Mouse (Mus musculus): Measurements from ENCODE around the gene Sec13. TPM values are rescaled to one million over a fixed set of nuclear protein-coding genes. Genes with fewer than 3 reads are reported as not detected.
"Not testable (repeated sequence)": the region's sequence is repeated elsewhere in the genome, so short reads cannot be mapped to it uniquely, and the experiment has no call there.

Gene Sec13
- polyA plus RNA-seq, 1 experiment = 37.7 TPM

- peaks cover 98% of the 10 kb centered on the region for H3K36me3 ChIP-seq (replicated peaks; ENCODE audit: low read length)
Observed at GRCm38 (mm10) chr6:113714797-113715196, 25.7 kb downstream of the Sec13 start.

GRCm38 (mm10) chr6:113714276-113714675 lies 26.3 kb downstream of the Sec13 start:
- no peaks in the 10 kb centered on the region for H3K27me3 ChIP-seq (replicated peaks)
- peaks cover 98% of the 10 kb centered on the region for H3K36me3 ChIP-seq (replicated peaks; ENCODE audit: low read length)
- no peak for TF ChIP-seq GATA1 (IDR thresholded peaks at IDR 0.05; ENCODE audit: borderline replicate concordance, low read length)
- TF ChIP-seq FLI1 (IDR thresholded peaks at IDR 0.05; ENCODE audit: low read length) = no peak

More at GRCm38 (mm10) chr6:113714797-113715196, 25.7 kb downstream of the Sec13 start:
- no peak overlapping the region for H3K4me3 ChIP-seq (replicated peaks)
- H3K9me3 ChIP-seq = no peaks in the 10 kb centered on the region
- H3K4me1 ChIP-seq = peaks cover 60% of the 10 kb centered on the region
- TF ChIP-seq GATA1 (IDR thresholded peaks at IDR 0.05; ENCODE audit: borderline replicate concordance, low read length) (no peak), FLI1 (IDR thresholded peaks at IDR 0.05; ENCODE audit: low read length) (no peak)
- no peaks in the 10 kb centered on the region for H3K27me3 ChIP-seq (replicated peaks)

GRCm38 (mm10) chr6:113713389-113713788 lies 27.2 kb downstream of the Sec13 start:
- peaks cover 98% of the 10 kb centered on the region for H3K36me3 ChIP-seq (replicated peaks; ENCODE audit: low read length)
- not testable (repeated sequence) for H3K9me3 ChIP-seq; H3K4me3 ChIP-seq (replicated peaks); H3K27me3 ChIP-seq (replicated peaks)
- H3K4me1 ChIP-seq = peaks cover 48% of the 10 kb centered on the region

More at GRCm38 (mm10) chr6:113714276-113714675, 26.3 kb downstream of the Sec13 start:
- no peak overlapping the region for H3K4me3 ChIP-seq (replicated peaks)
- H3K9me3 ChIP-seq = no peaks in the 10 kb centered on the region
- H3K4me1 ChIP-seq = peaks cover 57% of the 10 kb centered on the region

- no peaks in the 10 kb centered on the region for H3K9me3 ChIP-seq
- H3K4me3 ChIP-seq (replicated peaks) = no peak overlapping the region
- TF ChIP-seq GATA1 (IDR thresholded peaks at IDR 0.05; ENCODE audit: borderline replicate concordance, low read length) (no peak), FLI1 (IDR thresholded peaks at IDR 0.05; ENCODE audit: low read length) (no peak)
- H3K27me3 ChIP-seq (replicated peaks) = no peaks in the 10 kb centered on the region
- peaks cover 42% of the 10 kb centered on the region for H3K4me1 ChIP-seq
- peaks cover 98% of the 10 kb centered on the region for H3K36me3 ChIP-seq (replicated peaks; ENCODE audit: low read length)
Observed at GRCm38 (mm10) chr6:113712718-113713117, 27.8 kb downstream of the Sec13 start.

GRCm38 (mm10) chr6:113697222-113698205 lies 43.0 kb downstream of the Sec13 start:
- TF ChIP-seq GATA1 (IDR thresholded peaks at IDR 0.05; ENCODE audit: borderline replicate concordance, low read length) = no peak
- no peak for TF ChIP-seq FLI1 (IDR thresholded peaks at IDR 0.05; ENCODE audit: low read length)
- H3K9me3 ChIP-seq = no peaks in the 10 kb centered on the region
- peaks cover 82% of the 10 kb centered on the region for H3K4me1 ChIP-seq
- H3K36me3 ChIP-seq (replicated peaks; ENCODE audit: low read length) = peaks cover 45% of the 10 kb centered on the region
- no peaks in the 10 kb centered on the region for H3K27me3 ChIP-seq (replicated peaks)
- peak overlapping the region; percentile 98 for H3K4me3 ChIP-seq (replicated peaks)

GRCm38 (mm10) chr6:113696582-113697221 lies 43.8 kb downstream of the Sec13 start, which contains the start of gene Tatdn2:
Gene Tatdn2 (plus strand): TSS chr6:113697050.
- Histone ChIP-seq H3K9me3 (no peaks in the 10 kb centered on the region), H3K4me3 (replicated peaks) (peak within 1 kb of the TSS; percentile 98), H3K36me3 (replicated peaks; ENCODE audit: low read length) (peaks cover 41% of the 10 kb centered on the region), H3K27me3 (replicated peaks) (no peaks in the 10 kb centered on the region), H3K4me1 (peaks cover 81% of the 10 kb centered on the region)
- TF ChIP-seq FLI1 (IDR thresholded peaks at IDR 0.05; ENCODE audit: low read length) = no peak
- no peak for TF ChIP-seq GATA1 (IDR thresholded peaks at IDR 0.05; ENCODE audit: borderline replicate concordance, low read length)

GRCm38 (mm10) chr6:113695766-113696355 lies 44.7 kb downstream of the Sec13 start:
- Histone ChIP-seq H3K4me1 (peaks cover 81% of the 10 kb centered on the region), H3K36me3 (replicated peaks; ENCODE audit: low read length) (peaks cover 33% of the 10 kb centered on the region), H3K27me3 (replicated peaks) (no peaks in the 10 kb centered on the region), H3K4me3 (replicated peaks) (peak overlapping the region; percentile 98), H3K9me3 (no peaks in the 10 kb centered on the region)
- TF ChIP-seq FLI1 (IDR thresholded peaks at IDR 0.05; ENCODE audit: low read length) (no peak), GATA1 (IDR thresholded peaks at IDR 0.05; ENCODE audit: borderline replicate concordance, low read length) (no peak)

- Histone ChIP-seq H3K4me1 (peaks cover 81% of the 10 kb centered on the region), H3K9me3 (no peaks in the 10 kb centered on the region), H3K4me3 (replicated peaks) (no peak overlapping the region), H3K27me3 (replicated peaks) (no peaks in the 10 kb centered on the region), H3K36me3 (replicated peaks; ENCODE audit: low read length) (peaks cover 26% of the 10 kb centered on the region)
- no peak for TF ChIP-seq GATA1 (IDR thresholded peaks at IDR 0.05; ENCODE audit: borderline replicate concordance, low read length)
- TF ChIP-seq FLI1 (IDR thresholded peaks at IDR 0.05; ENCODE audit: low read length) = no peak
Observed at GRCm38 (mm10) chr6:113695203-113695602, 45.3 kb downstream of the Sec13 start.

- peaks cover 78% of the 10 kb centered on the region for H3K4me1 ChIP-seq
- H3K9me3 ChIP-seq = no peaks in the 10 kb centered on the region
- TF ChIP-seq GATA1 (IDR thresholded peaks at IDR 0.05; ENCODE audit: borderline replicate concordance, low read length) (no peak), FLI1 (IDR thresholded peaks at IDR 0.05; ENCODE audit: low read length) (no peak)
- H3K4me3 ChIP-seq (replicated peaks) = no peak overlapping the region
- H3K27me3 ChIP-seq (replicated peaks) = no peaks in the 10 kb centered on the region
- peaks cover 11% of the 10 kb centered on the region for H3K36me3 ChIP-seq (replicated peaks; ENCODE audit: low read length)
Observed at GRCm38 (mm10) chr6:113693377-113693776, 47.2 kb downstream of the Sec13 start.

Measured in megakaryocyte, embryonic 14.5 days (primary cell).